Mouse (Mus musculus): Measurements from ENCODE around the gene Klra5.
"Not testable (repeated sequence)": the region's sequence is repeated elsewhere in the genome, so short reads cannot be mapped to it uniquely, and the experiment has no call there.

The Klra5 gene

DNA sequence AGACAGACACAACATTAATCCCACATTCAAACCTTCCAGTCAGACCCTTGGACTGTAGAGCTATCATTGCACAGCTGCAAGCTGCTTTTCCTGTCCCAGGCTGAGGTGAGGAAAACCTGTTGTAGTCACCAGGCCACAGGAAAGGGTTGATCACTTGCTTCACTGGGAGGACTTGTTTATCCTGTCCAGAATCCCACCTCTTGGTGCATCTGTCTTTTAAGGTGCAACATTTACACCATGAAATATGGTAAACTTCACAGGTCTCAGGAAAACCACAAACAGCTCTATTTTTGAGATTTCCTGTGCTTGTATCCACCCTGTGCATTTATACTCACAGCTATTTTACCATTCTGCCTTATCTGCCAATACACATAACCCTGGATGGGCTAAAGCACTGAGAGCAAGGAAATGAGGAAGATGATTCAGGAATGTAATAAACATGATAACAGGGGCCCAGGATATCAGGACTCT is at the start of gene Klra5:
Gene Klra5, minus strand, starts transcription at position 175 of the 471 bp plus-strand sequence.
- not testable (repeated sequence) for ATAC-seq (ENCODE audit: insufficient number of reproducible peaks, low FRiP score, low TSS enrichment)

GRCm38 (mm10) chr6:129916996-129917395 is 454 bp downstream of the Klra5 start:
- no peak for ATAC-seq (ENCODE audit: insufficient number of reproducible peaks, low FRiP score, low TSS enrichment)

DNA sequence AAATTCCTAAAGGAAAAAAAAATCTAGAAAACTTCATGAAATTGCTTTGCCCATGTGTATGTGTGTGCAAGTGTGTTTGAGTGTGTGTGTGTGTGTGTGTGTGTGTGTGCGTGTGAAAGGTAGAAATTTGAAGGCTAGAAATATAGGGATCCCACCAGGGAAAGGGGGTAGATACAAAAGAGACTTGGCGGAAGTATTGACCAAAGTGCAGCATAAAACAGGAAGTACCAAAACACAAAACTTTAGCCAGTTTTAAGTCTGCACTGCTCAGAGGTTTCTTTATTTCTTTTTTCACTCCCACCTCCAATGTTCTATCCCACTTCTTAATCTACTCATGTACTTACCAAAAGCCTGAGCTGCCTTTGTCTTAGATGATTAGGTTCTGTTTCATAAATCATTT is 34.9 kb downstream of the Klra5 start:
- ATAC-seq (ENCODE audit: insufficient number of reproducible peaks, low FRiP score, low TSS enrichment), result no peak

DNA sequence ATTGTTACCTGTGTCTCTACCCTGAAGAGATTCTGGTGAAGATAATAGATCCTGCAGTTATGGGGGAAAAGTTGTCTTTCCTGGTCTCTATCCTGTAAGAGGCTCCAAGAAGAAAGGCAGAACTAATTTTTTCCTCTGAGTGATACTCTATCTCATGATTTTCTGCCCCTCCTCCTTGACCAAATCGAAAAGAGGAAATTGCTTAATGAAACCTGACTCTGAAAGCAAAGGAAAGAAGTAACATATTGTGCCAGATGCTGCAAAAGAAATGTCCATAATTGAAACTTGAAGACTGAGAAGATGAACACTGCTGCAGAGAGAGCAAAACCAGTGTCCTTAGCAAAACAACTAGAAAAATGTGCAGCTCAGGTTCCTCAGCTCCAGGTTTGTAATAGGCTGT is 40.9 kb downstream of the Klra5 start, which contains the start of gene Klra17:
Gene Klra17, minus strand, starts transcription at position 124 of the 400 bp plus-strand sequence.
- ATAC-seq (ENCODE audit: insufficient number of reproducible peaks, low FRiP score, low TSS enrichment), result no peak

GRCm38 (mm10) chr6:129862349-129862748 is 55.1 kb downstream of the Klra5 start, which contains the start of gene Gm17631:
Gene Gm17631, plus strand, starts transcription at chr6:129862649.
- ATAC-seq (ENCODE audit: insufficient number of reproducible peaks, low FRiP score, low TSS enrichment), result not testable (repeated sequence)
